Mouse (Mus musculus) right cerebral cortex, adult 18-20 months (tissue): ENCODE data around the gene Klrb1f.
"Not testable (repeated sequence)": the region's sequence is repeated elsewhere in the genome, so short reads cannot be mapped to it uniquely, and the experiment has no call there.

Experiments used
- DNase-seq: peaks from one replicate; pipeline ENCODE4 v3.0.0; 2022; ENCODE audit warnings: mixed read lengths

Klrb1f gene

DNA sequence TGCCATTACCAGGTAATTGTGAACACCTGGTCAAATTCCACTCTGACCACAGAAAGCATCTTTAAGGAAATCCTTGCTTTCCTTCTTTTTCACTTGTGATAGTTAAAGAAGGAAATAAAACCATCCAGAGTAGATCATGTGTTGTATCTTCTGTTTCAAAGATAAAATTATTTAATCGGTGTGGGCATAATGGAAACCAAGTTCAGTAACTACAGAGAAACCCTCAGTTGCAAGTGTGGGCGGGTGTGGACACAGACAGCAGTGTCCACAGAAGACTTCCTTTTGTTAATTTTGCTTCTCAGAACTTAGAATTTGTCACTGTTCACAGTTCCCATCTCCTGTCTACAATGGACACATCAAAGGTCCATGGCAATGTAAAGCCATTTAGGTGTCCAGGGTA, at the start of gene Klrb1f:
Gene Klrb1f (plus strand): TSS at position 301 of the 400 bp plus-strand sequence.
- DNase-seq, result no peak

DNA sequence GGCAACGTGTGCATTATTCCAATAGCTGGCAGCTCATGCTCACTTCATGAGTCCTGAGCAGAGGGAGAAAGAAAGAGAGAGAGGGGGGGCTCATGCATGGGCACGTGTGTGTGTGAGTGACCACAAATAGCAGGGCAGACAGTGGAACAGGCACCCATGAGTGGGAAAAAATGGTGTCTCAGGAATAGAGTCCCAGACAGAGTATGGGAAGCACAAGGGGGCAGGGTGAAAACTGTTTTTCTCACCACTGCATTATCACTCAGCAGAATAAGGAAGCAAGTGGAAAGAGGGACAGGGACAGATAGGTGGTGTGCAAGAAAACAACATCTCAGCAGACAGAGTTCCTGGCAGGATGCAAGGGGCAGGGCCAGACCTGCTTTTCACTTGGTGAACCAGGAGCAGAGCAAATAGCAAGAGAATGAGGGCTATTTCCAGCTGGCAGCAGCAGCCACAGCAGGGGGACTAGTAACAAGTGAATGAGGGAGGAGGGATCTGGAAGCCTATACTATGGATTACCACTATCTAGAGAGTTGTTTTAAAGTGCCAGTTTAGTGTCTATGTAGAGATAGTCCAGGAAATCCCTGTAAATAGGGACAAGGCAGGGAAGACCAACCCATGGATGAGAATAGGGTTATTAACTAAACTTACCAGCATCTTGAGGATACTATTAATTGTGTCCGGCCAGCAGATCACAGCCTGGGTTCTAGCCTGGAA, 49.5 kb upstream of the Klrb1f start:
- no peak for DNase-seq

DNA sequence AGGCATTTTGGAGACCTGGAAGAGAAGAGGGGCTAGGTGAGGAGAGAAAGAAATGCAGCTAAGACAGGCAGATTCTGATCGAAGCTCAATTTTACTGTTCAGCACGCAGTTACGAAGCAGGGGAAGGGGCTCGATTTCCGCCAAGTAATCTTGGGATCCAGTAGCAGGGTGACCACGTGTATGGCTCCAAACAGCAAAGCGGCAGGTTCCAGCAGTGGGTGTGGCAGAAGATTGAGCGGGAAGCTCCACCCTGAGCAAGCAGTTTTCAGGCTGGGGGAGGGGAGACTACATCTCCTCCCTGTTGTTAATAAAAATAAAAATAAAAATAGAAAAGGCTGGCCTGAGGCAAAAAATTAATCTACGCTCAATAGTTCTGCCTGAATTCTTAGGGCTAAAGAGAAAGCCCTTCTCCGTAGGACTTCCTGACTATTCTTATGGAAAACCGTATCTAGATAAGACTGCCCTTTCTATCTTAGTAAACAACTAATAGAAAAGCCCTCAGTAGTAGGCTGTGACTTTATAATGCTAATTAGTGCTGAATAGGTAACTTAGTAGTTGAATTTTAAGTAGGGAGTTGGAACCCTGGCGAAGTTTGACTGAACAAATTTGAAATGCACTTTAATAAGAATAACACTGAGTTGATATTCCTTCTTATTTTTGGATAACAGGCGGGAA, 48.8 kb upstream of the Klrb1f start:
- no peak for DNase-seq

DNA sequence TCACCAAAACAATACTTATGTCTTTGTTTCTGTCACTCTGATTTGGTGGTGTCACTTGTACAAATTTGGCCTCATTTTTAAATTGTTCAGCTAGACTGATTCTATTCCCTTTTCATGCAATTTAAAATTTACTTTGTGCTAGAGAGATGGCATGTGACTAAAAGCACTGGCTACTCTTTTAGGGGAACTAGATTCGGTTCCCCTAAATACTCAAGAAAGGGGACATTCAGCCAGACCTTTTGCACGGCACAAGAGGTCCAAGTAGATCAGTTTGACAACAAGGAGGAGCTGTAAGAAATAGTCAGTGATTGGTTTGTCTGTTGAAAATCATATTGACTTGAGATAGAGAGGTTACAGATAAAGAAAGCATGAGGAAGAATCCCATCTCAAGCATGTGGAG, 44.3 kb upstream of the Klrb1f start:
- no peak for DNase-seq

DNA sequence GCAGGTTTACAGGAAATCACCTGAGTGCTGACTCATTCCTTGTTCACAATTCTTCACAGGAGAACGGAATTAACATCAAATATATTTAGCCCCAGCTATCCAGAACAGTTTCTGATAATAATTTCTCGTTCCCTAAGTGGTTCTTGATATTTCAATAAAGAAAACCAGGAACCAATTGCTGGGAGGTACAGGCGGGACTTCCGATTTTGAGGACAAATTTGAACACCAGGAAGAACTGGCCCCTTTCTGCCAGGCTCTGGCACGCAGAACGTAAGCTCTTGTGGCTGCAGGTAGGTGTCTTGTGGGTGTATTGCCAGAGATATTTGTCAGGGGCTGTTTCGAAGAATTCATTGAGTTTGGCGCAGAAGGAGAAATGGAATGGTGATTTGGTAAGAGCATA, 37.1 kb upstream of the Klrb1f start:
- DNase-seq, result no peak

DNA sequence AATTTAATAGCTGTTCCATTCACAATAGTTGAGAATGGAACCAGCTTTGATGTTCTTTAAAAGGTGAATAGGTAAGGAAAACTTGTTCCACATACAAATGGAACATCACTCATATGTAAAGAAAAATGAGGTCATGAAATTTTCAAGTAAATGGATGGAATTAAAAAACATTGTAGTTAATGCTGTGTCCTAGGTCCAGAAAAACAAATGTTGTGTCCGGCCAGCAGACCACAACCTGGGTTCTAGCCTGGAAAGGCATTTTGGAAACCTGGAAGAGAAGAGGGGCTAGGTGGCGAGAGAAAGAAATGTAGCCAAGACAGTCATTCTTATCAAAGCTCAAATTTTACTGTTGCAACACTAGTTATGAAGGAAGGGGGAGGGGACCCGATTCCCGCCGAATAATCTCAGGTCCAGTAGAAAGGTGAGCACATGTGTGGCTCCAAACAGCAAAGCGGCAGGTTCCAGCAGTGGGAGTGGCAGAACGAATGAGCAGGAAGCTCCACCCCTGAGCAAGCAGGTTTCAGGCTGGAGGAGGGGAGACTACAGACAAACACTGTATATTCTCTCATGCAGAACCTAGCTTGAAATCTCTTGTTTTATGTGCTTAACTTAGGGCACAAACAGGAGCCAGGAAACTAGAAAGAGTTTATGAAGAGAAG, 35.7 kb upstream of the Klrb1f start:
- DNase-seq, result not testable (repeated sequence)

DNA sequence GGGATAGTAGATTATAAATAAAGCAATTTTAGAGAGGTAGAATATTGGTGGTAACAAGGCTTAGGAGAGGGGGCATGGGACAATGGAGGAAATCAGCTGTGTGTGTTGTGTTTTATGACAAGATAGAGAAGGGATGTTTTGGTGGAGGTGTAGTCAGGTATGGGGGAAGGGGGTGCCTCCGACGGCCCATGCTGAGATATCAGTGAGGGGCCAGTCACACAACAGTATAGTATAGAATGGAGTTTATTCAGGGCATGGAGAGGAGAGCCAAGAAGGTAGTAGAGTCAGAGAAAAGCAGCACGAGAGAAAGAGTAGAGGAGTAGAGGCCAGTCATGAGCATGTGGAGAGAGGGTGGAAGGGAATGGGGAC, 35.2 kb upstream of the Klrb1f start:
- no peak for DNase-seq

DNA sequence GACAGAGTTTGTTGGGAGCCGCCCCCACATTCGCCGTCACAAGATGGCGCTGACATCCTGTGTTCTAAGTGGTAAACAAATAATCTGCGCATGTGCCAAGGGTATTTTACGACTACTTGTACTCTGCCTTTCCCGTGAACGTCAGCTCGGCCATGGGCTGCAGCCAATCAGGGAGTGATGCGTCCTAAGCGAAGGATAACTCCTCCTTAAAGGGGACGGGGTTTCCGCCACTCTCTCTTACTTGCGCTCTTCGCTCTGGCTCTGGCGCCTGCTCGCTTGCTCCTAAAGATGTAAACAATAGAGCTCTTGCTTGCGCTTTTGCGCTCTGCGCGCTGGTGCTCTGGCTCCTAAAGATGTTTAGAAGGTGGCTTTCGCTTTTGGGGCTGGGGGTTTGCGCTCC, 33.7 kb upstream of the Klrb1f start:
- not testable (repeated sequence) for DNase-seq

DNA sequence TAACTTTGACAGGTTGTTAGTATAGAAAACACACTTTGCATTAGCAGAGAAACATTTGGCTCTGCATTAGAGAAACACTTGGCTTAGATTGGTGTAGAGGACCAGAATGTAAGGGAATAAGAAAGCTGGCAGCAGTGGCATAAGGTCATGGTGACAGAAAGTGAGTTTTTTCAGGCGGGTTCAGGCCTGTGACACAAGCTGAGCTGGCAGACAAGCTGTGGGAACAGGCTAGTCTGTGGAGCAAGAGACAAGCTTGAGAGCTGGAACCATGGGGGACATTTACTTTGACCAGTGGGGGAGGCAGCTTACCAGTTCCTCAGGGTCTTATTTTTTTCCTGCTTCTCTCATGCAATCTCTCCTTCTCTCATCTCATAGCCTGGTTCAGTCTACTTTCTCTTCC, 32.7 kb upstream of the Klrb1f start:
- no peak for DNase-seq

DNA sequence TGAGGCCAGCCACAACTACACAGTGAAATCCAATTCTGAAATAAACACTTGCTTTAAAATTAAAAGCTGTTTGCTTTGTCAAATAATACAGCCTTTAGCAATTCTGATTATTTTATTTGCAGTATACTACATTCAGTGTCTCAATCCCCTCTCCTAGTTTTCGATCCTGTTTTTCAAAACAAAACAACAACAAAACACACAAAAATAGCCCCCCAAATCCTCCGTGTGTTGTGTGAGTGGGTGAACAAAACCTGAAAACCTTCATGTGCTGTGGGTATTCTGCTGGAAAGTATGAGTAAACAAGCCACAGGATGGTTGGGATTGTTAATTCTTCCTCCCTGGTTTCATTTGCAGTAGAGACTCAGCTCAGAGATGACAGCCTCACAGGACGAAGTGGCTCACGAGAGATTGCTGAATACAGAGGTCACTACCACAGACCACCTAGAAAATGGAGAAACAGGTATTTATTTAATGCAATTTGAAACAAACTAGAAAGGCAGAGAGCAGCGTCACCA, 31.9 kb upstream of the Klrb1f start:
- DNase-seq, result no peak

DNA sequence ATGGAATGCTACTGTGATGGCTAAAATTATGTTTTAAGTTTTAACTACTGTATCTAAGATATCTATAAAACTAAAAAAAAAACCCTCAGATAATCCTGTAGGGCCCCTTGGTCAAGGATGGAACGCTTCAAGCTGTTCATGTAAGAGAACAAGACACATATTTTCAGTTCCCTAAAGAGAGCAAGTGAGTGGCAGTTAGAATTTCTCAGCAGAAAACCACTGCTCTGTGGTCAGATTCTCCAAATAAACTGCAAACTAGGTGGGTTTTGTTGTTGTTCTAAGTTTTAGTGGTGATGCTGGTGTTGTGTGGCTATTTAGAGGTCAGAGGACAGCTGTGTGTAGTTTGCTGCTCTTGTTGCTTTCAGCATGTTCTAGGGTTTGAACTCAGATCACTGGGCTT, 31.3 kb upstream of the Klrb1f start:
- DNase-seq, result no peak

DNA sequence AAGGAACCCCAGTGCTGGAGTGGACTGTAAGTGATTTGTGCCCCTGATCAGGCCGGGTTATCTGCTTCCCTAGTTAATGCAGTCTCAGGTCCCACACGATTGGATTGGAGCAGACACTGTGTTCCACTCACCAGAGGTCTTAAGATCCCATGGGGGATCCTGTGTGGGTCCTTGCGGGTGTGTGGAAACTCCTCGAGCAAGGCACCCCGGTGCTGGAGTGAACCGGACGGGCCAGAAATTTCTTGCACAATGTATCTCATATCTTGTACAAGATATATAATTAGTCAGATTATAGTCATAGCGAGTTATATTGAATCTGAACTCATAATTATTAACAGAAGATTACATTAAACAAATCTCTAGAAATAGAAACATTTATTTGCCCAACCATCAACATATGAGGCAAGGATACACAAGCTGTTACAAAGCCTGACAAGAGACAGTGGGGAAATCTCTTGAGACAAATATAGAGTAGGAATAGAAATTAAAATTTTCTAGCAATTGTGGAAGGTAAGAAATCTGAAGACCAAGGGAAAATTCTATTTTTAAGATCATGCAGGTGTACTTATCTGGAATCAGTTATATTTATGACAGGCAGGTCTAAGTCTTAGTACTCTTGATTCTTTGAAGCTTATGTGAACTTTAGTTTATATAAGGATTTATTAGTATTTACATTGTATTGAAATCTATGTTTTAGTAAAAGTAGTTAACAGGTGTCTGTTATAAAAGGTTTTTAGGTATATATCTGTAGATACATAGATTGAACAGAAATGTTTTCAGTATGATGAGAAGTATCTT, 18.1 kb upstream of the Klrb1f start:
- no peak for DNase-seq

DNA sequence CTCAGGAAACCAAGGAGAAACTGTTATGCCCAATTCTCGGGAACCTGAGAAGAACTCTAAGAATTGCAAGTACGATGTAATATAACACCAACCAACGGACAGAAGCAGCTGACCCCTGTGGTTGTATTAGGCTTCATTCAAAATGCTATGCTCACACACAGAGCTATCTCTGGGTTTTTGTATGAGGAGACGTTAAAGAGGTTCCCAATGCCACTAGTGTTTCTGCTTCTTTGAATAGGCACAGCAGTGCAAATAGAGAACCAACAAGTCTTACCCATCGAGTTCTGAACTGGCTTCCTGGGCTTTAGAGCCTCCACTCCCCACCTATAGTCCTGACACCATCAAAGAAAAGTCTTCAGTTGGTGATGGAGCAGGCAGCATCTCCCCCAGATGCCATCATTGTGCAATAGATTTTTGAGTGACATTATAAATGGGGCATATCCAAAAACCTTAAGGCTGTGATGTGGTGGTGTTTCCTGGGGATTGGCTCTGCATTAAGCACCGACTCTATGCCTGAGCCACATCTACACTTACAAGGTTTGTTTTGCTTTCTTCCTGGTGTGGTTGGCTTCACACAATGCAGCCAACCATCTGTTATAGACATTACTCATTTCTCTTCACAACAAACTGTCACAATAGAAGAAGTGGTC, 15.4 kb upstream of the Klrb1f start:
- no peak for DNase-seq

DNA sequence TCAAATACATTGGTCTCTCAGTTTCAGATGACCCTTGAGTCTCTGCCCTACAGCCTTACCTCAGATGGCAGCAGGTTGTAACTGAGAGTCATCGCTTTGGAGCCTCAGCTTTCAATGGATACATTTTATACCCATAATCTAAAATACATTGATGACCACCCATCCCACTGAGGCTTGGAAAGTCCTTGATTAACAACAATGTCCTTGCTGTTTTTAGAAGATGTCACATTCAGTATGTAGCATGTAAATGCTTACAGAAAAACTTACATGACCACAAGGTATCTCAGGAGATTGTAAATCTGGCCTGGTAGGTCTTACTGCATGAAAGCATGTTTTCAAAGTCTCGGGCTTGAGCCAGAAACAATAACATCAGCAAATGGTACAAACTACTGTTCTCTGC, 14.7 kb upstream of the Klrb1f start:
- no peak for DNase-seq

DNA sequence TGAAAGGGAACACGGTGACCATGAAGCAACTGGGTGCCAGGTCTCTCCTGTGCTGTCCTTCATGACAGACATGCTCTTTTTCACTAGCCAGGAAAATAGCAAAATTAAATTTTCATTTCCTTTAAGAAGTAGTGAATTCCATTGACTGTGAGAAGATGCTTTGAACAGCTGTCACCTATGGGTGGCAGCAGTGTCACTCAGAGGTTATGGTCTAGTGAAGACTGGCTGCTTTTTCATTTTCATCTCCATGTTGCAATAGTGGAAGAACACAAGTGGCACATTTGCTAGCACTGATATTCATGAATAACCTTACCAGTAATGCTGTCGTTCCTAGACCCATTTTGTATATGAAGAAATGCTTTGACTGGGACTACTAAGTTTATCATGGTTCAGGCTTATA, 12.3 kb upstream of the Klrb1f start:
- DNase-seq, result no peak

DNA sequence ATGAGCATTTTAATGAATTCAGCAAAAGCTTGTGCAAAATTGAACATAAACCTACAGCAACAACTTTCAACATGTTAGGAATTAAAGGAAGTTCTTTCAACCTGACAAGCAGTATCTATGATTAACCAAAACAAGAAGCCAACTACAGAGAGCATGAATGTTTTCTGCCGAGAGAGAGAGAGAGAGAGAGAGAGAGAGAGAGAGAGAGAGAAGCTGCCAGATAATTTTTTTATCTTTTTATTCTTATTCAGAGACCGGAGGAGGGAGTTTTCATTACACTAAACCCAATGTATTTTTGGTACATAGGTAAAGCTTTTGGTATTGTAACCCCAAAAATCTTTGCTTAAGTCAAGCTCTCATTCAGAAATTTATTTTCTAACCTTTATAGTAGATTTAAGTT, 10.7 kb upstream of the Klrb1f start:
- DNase-seq, result no peak

DNA sequence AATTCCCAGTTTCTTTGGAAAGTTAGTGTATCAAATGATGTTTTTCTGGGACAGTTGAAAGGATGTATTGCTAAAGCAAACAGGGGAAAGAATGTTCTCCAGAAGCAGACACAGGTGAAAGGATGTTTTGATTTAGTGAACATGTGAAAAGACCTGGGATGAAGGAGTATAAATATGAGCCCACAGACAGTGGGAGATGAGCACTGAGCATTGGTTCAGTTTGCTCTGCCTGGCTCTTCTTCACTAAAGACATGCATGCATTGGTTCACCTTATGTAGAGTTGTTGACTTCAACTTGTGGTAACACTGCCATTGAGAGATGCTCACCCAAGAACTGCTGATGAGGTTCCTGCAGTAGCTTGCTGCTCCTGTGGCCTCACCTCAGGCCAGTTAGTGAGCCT, 9.4 kb upstream of the Klrb1f start:
- DNase-seq, result no peak

DNA sequence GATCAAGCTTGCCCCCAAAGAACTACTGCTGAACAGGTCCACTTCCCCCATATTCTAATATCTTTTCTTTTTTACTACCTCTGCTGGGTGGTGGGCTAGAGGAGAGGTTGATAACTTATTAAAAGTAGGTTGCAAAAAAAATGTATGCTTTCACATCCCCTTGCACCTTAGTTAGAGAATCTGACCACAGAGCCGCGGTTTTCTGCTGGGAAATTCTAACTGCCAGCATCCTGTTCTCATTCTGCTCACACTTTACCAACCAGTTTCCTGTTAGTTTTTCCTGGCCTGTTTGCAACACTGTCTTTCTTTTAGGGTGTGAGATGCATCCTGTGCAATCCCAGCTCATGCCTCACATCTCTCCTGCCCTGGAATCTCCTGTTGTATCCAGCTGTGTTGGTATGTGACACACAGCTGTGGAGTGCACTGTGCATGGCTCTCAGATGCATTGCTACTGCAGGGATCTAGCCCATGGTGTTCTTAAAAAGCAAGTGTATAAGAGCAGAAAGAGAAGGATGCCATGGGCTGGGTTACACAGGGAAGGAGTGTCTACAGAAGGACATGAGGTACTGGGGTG, 8.7 kb upstream of the Klrb1f start:
- no peak for DNase-seq

DNA sequence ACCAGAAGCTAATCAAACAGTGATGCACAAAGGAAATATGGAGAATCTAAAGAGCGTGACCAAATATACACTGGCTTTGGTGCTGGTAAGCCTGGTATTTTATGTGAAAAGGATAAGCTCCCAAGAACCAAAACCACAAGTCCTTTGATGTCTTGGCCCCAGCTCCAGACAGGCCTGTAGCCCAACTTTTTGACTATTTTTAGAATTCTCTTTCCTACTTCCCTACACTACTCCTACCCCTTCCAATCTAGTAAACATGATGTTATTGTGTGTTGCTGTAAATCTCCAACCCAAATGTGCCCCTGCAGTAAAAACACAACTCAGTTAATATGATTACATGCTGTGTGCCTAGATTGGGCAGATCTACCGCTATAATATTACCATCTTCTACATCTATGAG, 4.2 kb upstream of the Klrb1f start:
- DNase-seq, result no peak

DNA sequence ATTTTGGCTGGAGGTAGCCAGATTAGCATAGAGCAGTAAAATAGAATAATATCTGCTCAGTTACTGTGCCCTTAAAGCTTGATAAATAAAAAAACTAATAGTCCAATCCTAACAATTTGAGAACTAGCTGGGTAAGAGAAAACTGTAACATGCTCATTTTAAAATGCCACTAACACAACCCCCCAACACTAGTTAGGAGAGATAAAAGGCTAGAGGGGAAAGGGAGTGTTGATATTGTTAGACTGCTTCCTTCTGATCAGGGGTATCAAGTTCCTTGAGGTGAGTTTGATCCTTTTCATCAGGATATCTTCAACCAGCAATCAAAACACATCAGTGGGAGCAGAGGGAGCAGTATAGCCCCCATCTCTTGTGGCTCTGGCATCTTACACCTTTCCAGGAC, 3.2 kb upstream of the Klrb1f start:
- no peak for DNase-seq

DNA sequence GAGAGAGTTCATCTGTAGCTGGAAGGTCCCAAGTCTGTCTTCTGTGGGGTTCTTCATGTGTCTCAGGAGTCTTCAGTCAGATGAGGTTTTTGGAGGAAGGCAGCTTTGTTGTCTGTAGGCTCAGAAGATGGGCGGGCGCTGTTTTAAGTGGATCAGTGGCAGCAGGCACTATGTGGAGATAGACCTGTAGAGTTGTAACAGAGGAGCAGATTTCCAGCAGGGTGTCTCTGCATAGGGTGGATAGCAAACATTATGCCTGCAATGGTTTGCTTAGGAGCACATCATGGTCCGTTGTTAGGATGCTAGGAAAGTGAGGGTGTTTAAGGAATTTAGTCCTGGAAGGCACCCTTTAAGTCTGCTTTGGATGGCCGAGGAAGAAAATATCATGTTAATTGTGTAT, 2.7 kb downstream of the Klrb1f start:
- no peak for DNase-seq

DNA sequence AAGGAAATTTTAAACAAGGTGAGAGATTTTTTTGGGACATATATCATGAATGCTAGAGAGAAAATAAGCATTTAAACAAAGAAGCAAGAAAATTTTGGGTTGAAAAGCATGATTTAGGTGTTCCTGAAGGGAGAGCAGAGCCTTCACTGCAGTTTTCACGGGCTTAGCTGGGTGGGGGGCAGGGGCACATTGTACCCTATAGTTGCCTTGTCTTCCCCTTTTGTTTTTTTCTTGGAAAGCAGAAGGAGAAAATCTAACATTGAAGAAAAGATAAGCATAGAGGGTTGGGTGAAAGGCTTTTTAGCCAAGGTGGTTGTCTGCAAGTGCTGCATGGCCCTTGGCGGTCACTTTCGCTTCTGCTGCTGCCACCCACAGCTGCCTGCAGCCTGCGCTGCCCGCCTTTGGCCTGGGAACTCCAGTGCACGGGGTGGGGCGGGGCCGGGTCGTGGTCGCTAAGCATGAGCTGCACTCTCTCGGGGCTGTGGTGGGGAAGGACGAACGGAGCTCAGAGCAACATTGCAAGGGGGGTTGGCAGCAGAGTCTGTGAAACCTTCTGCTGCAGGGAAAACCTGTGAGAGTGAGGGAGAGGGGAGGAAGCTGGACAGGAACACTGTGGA, 3.3 kb downstream of the Klrb1f start:
- DNase-seq, result no peak
